Mouse (Mus musculus): ENCODE data around the gene Slc25a5.

The Slc25a5 gene

DNA sequence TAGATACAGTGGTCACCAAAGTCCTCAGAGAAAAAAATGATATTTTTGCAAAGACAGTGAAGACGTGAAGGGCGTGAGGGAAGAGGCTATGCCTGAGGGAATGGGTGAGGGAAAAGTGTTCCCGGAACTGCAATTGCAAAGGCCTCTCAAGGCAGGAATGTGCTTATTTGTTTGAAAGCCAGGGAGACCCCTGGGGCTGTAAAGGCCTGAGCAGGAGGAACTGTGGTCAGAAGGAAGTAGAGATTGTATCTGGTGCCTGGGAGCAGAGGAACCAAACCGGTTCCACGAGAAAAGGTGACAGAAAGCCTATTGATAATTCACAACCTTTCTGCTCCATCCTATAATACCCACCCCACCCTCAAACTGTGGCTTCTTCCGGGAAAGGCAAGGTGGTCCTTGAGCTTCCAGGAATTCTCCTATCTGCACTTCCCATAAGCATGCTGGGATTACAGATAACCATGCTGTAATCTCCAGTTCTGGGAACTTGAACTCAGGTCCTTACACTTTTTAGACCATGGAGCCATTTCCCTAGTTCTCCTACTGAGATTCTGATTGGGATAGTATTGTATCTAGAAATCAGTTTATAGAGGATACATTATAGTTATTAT is 41.7 kb downstream of the Slc25a5 start:
- DNase-seq (ENCODE audit: low spot score in 2 of 2): no peak

DNA sequence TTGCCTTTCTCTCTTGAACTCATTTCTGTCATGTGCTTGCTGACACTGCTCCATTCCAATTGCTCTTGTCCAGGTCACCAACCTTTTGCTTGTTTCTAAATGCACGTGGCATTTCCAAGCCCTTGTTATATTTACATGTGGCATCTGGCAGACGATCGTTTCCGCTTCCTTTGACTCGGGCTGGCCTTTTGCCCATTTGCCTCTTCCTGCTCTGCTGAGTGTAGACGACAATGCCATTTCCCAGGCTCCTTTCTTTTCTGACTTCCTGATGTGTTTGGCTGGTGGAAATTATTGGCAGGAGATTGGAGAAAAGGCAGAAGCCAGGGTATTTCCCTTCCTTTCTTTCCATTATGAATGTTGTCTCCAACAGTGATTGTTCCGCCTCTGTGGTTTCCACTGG is 43.9 kb downstream of the Slc25a5 start:
- DNase-seq (ENCODE audit: low spot score in 2 of 2): no peak

DNA sequence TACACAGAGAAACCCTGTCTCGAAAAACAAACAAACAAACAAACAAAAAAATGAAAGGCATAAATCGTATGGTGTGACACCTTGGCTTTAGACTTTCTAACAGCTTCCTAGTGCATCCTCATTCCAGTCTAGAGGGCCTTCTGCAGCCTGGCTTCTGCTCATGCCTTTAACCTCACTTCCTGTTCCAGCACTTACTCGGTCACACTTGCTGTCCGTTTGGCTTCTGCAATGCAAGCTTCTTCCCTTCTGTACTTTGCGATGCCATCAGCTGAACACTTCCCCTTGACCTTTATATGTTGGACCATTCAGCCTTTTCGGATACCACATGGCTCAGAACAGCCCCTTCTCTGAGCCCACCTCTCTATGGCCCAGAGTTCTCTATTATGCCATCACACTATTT is 46.2 kb downstream of the Slc25a5 start:
- DNase-seq (ENCODE audit: low spot score in 2 of 2): no peak

DNA sequence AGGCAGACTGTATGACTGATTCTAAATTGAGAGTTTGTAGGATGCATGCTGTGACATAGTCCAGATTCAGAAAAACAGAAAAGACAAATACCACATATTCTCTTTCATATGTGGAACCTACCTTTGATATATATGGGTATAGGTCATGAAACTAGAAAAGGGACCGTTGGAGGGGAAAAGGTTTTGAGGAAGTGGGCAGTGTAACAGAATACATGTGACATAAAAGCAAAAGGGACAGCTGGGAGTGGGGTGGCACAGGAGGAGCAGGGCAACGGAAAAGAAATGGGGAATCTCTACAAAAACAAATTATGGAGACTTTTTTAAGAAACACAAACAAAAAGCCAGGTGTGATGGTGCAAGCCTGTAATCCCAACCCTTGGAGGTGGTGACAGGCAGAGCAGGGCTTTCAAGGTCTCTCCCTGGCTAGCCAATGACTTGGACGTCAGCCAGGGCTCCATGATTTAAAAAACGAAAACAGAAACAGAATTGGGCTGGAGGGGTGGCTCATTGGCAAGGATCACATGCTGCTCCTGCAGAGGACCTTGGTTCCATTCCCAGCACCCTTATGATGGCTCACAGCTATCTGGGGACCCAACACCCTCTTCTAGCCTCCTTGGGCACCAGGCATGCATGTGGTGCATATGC is 48.0 kb downstream of the Slc25a5 start:
- no peak for DNase-seq (ENCODE audit: low spot score in 2 of 2)

DNA sequence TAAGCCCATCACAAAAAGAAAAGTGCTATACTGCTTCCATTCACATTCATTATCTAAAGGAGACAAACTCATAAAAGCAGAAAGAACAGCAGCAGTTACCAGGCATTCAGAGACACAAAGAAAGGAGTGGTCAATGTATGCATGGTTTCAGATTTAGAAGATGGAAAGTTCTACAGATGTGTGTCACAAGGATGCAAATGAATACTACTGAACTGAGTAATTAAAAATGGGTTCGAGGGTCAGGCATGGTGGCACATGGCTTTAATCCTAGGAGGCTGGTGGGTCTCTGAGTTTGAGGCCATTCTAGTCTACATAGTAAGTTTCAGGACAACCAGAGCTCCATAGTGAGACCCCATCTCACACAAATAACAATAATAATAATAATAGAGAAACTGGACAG is 51.7 kb downstream of the Slc25a5 start:
- no peak for DNase-seq (ENCODE audit: low spot score in 2 of 2)
